Mouse (Mus musculus) MEL (cell line): ENCODE measurements around the gene Entpd8.

Source experiments
- CTCF ChIP-seq, 3 experiments: IDR thresholded peaks in 2 of 3; conservative IDR thresholded peaks in 1 of 3; 2 replicates each; pipeline ENCODE4 v1.5.1; 2011 to 2012; ENCODE audit warnings: low read length in 3 of 3, low read depth in 2 of 3, mild to moderate bottlenecking in 2 of 3, improper control_type of control experiment in 1 of 3, inconsistent platforms in 1 of 3, mixed read lengths in 1 of 3, moderate library complexity in 1 of 3; ENCODE audit not compliant: control insufficient read depth in 1 of 3, insufficient read depth in 1 of 3, poor library complexity in 1 of 3, severe bottlenecking in 1 of 3
- MYC ChIP-seq: IDR thresholded peaks from 2 replicates; pipeline ENCODE4 v1.6.1; 2011; ENCODE audit warnings: low read depth, mild to moderate bottlenecking, low read length, improper control_type of control experiment, moderate library complexity
- POLR2A ChIP-seq, 2 experiments: IDR thresholded peaks; 2 replicates each; pipeline ENCODE4 v1.6.1; 2011 to 2012; ENCODE audit warnings: low read length in 2 of 2, mild to moderate bottlenecking in 2 of 2, control low read depth in 1 of 2, improper control_type of control experiment in 1 of 2, low read depth in 1 of 2, moderate library complexity in 1 of 2; ENCODE audit not compliant: control insufficient read depth in 1 of 2, insufficient read depth in 1 of 2, poor library complexity in 1 of 2

DNA sequence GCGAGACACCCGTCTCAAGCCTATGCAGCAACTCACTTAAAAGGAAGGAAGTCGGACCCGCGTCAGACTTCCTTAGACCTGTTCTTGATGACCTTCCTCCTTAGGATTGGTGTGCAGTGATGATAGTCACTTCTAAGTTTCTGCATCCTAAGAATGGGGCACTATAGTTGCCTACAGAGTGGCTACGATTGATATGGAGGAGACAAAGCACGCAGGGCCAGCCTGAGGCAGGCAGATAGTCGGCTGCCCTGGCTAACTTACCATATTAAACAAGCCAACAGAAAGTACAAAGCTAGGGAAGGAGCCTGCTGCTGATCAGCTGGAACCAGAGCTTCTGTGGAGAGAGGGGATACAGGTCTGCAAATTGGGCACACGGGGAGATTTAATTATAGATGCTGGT, 51.5 kb downstream of the Entpd8 start:
- TF ChIP-seq MYC = no peak
- TF ChIP-seq POLR2A (IDR thresholded peaks at IDR 0.05; ENCODE audit: control insufficient read depth in 1 of 2, insufficient read depth in 1 of 2, low read depth in 1 of 2, low read length in 2 of 2, poor library complexity in 1 of 2) = no peak
- TF ChIP-seq CTCF (IDR thresholded peaks at IDR 0.05 in 2 of 3, conservative IDR thresholded peaks at IDR 0.05 in 1 of 3; ENCODE audit: control insufficient read depth in 1 of 3, insufficient read depth in 1 of 3, low read depth in 2 of 3, low read length in 3 of 3, poor library complexity in 1 of 3, severe bottlenecking in 1 of 3) = no peak
